Mouse (Mus musculus) ES-CJ7 (cell line): ENCODE measurements at regions not wholly inside any gene's neighbourhood (a gene's known extent, or its start where the extent isn't known, plus 50 kb on each side); places are given as distances from the start of the nearest gene placed in this dataset.
"Not testable (repeated sequence)": the region's sequence is repeated elsewhere in the genome, so short reads cannot be mapped to it uniquely, and the experiment has no call there.

Source experiments
- DNase-seq: peaks from one replicate; pipeline ENCODE4 v3.0.0; 2011; ENCODE audit warnings: low read depth, low spot score

- peak; percentile 0 for DNase-seq
Measured at GRCm38 (mm10) chr4:146263038-146263685, 106.5 kb downstream of the Zfp600 start.

GRCm38 (mm10) chr4:146263790-146264189 is 107.2 kb downstream of the Zfp600 start:
- DNase-seq = not testable (repeated sequence)

GRCm38 (mm10) chr4:146270119-146270747 is 113.6 kb downstream of the Zfp600 start:
- DNase-seq = not testable (repeated sequence)
